Mouse (Mus musculus) left cerebral cortex, adult 9 months (tissue): ENCODE data around the gene Olfr384.
"Not testable (repeated sequence)": the region's sequence is repeated elsewhere in the genome, so short reads cannot be mapped to it uniquely, and the experiment has no call there.

ENCODE experiments used
- DNase-seq, 2 experiments: peaks; one replicate each; pipeline ENCODE4 v3.0.0; 2022; ENCODE audit warnings: low spot score in 2 of 2

Gene Olfr384

GRCm38 (mm10) chr11:73598294-73598693 is at the start of gene Olfr384:
Gene Olfr384 (plus strand): TSS chr11:73598594.
- no peak for DNase-seq

GRCm38 (mm10) chr11:73579871-73580270 is 18.5 kb upstream of the Olfr384 start:
- DNase-seq, result no peak

DNA sequence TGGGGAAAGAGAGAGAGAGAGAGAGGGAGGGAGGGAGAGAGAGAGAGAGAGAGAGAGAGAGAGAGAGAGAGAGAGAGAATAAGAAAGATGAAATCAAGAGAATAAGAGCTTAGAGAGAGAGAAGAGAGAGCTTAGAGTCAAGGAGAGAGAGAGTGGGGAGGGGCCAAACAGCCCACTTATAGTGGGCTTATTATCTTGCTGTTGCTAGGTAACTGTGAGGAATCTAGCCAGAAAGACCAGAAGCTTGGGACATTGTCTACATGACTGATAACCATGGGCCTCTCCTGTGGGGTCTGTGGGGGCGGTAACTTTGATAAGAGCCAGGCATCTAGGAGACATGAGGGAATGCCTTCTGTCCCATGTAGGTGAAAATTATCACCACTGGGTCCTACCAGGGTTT is 15.2 kb upstream of the Olfr384 start:
- DNase-seq, result not testable (repeated sequence)

GRCm38 (mm10) chr11:73592908-73593307 is 5.5 kb upstream of the Olfr384 start, which contains the start of gene Olfr385:
Gene Olfr385 (minus strand): TSS chr11:73593008.
- no peak for DNase-seq
